Mouse (Mus musculus) spleen, adult 2 months (tissue): ENCODE results near the gene Usp9x. TPM values are rescaled to one million over a fixed set of nuclear protein-coding genes. Genes with fewer than 3 reads are reported as not detected.

ENCODE experiments used
- DNase-seq, 2 experiments: peaks; one replicate each; pipeline versions ENCODE4 v3.0.0 to v3.0.0-alpha.2; 2012 to 2021; ENCODE audit warnings: low spot score in 2 of 2, low read depth in 1 of 2
- H3K27ac ChIP-seq: fragments of 200-500 bp; 2 replicates; pipeline ENCODE4 v1.5.1; 2012; ENCODE audit warnings: low read length, inconsistent platforms; ENCODE audit not compliant: insufficient read depth
- H3K27me3 ChIP-seq: fragments of 200-500 bp; 2 replicates; pipeline ENCODE4 v1.6.1; 2012; ENCODE audit warnings: mild to moderate bottlenecking, moderate library complexity, low read length, inconsistent platforms; ENCODE audit not compliant: control insufficient read depth, insufficient read depth
- H3K36me3 ChIP-seq: fragments of 200-500 bp; 2 replicates; pipeline ENCODE4 v1.6.1; 2012; ENCODE audit warnings: mild to moderate bottlenecking, low read length, inconsistent platforms; ENCODE audit not compliant: control insufficient read depth, insufficient read depth
- H3K4me1 ChIP-seq: fragments of 200-500 bp; 2 replicates; pipeline ENCODE4 v1.6.1; 2011; ENCODE audit warnings: inconsistent platforms; ENCODE audit not compliant: control insufficient read depth, insufficient read depth, insufficient read length
- H3K4me3 ChIP-seq: fragments of 200-500 bp; 2 replicates; pipeline ENCODE4 v1.5.1; 2011; ENCODE audit warnings: mild to moderate bottlenecking, inconsistent platforms; ENCODE audit not compliant: insufficient read depth, insufficient read length; ENCODE audit errors: extremely low read depth
- CTCF ChIP-seq: fragments of 200-500 bp; IDR thresholded peaks from 2 replicates; pipeline ENCODE4 v1.5.1; 2011; ENCODE audit warnings: mild to moderate bottlenecking, inconsistent platforms; ENCODE audit not compliant: insufficient read depth, insufficient read length, insufficient replicate concordance; ENCODE audit errors: extremely low read depth
- POLR2A ChIP-seq: fragments of 200-500 bp; IDR thresholded peaks from 2 replicates; pipeline ENCODE4 v1.6.1; 2011; ENCODE audit warnings: low read depth, low read length, inconsistent platforms
- WGBS: fragments of 180-500 bp; shearing (Covaris S2); methylation state at CpG from one replicate; pipeline ENCODE4 v1.1.7; 2018; 5-methylcytosine and 5-hydroxymethylcytosine counted together
- polyA plus RNA-seq: library from polyadenylated mRNA; depleted of rRNA; stranded (reverse); fragments of >200 nt; gene quantifications from 2 replicates; pipeline ENCODE4 v1.2.3, GENCODE M21; 2012

Gene Usp9x
- polyA plus RNA-seq, 1 experiment: 4.8 TPM

DNA sequence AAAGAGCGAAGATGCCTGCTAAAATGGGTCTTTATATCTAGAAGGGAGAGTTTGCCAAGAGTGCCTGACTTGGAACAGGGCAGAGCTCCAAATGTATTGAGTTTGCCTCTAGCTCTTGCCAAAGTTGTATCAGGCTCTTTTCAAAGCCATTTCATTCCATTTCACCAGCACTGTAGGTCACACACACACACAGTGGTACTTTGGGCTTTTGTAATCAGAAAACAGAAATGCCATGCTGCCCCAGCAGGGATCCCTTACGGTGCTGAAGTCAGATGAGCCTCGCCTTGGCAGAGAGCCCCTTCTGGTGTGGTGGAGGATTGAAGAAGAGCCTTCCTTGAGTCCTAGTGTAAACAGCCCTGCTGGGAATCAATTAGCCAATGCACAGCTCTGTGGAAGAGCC lies 32.1 kb upstream of the Usp9x start:
- TF ChIP-seq POLR2A: no peak
- TF ChIP-seq CTCF: no peak
- WGBS: 68% methylated on average over 3 of the region's 3 CpGs
- Histone ChIP-seq H3K4me3 (no peak overlapping the region), H3K27ac (no peak overlapping the region), H3K36me3 (no peaks in the 10 kb centered on the region), H3K4me1 (no peaks in the 10 kb centered on the region), H3K27me3 (no peaks in the 10 kb centered on the region)
- DNase-seq: no peak

DNA sequence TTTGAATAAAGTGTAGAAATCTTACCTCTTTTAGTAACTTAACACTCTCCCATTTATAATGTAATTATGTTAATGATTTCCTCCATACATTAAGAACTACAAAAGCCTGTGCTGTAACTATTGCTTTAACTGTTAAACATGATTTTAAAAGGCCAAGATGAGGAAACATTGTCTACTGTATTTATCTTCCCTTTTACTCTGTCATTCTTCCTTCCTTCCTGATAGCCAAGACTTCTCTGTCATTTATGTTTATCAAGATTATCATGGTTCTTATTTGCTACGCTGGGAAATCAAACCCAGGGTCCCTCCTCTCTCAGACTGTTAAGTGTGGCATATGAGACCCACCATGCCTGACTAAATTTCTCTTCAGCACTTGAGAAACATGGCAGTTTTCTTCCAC lies 30.9 kb upstream of the Usp9x start:
- no peak for DNase-seq
- 67% methylated on average over 1 of the region's 1 CpGs for WGBS
- Histone ChIP-seq H3K27ac (no peak overlapping the region), H3K4me1 (no peaks in the 10 kb centered on the region), H3K36me3 (no peaks in the 10 kb centered on the region), H3K4me3 (no peak overlapping the region), H3K27me3 (no peaks in the 10 kb centered on the region)
- TF ChIP-seq CTCF: no peak
- no peak for TF ChIP-seq POLR2A

DNA sequence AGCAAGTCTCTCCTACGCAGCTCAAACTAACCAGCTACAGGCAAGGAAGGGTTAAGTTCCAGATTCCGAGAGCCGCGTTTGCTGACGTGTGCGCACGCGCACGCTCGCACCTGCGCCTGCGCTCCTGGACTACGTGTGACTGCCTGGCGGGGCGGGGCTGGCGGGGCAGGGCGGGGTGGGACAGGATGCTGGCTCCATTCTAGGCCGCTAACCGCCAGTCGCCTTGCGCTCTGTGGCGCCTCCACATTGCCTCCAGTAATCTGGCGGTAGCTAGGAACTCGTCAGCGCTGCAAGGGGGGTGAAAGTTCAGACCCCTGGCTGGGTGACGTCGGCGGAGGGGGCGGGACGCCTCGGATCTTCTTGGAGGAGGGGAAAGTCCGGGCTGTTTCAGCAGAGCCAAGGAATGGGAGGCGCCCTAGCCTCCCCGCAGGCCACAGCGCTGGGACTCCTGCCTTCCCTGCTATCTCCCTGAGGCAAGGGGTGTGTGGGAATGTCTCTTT lies 29.6 kb upstream of the Usp9x start:
- H3K4me3 ChIP-seq: peak overlapping the region; percentile 80
- no peaks in the 10 kb centered on the region for H3K36me3 ChIP-seq
- DNase-seq: peak; percentile 87
- H3K27me3 ChIP-seq: no peaks in the 10 kb centered on the region
- H3K27ac ChIP-seq: peak overlapping the region; percentile 93
- no peaks in the 10 kb centered on the region for H3K4me1 ChIP-seq
- TF ChIP-seq POLR2A (peak; percentile 68), CTCF (no peak)
- 10% methylated on average over 34 of the region's 35 CpGs for WGBS

DNA sequence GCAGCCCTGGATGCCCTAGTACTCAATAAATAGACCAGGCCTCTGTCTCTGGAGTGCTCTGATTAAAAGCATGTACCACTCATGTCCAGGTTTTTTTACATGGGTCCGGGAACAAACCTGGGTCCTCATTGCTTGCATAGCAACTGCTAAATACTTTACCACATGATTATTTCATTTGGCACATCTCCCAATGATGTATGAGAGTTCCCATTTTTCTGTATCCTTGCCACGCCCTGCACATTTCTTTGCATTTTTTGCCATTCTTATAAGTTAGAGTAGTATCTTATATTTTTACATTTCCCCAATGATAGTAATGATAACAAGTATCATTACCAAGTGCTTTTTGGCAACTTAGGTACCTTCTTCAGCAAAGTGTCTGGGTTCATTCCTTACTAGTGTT lies 27.5 kb upstream of the Usp9x start:
- WGBS: 81% methylated on average over 2 of the region's 2 CpGs
- Histone ChIP-seq H3K27me3 (no peaks in the 10 kb centered on the region), H3K36me3 (no peaks in the 10 kb centered on the region), H3K4me1 (no peaks in the 10 kb centered on the region), H3K4me3 (no peak overlapping the region), H3K27ac (no peak overlapping the region)
- TF ChIP-seq CTCF (no peak), POLR2A (no peak)
- no peak for DNase-seq

DNA sequence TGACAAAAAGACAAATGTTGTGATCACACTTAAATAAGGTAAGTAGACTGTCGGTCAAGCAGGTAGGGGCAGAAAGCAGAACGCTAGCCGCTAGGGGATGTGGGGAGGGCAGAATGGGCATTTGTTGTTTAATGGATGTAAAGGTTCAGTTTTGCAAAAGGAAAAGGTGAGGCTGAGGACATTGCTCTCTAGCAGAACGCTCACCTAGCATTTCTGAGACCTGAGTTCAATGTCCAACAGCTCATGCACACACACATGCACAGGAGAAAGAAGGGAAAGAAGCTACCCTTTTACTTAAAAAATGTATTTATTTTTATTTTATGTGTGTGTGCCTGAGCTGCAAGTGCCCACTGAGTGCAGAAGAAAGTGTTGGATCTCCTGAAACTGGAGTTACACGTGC lies 26.6 kb upstream of the Usp9x start:
- H3K27ac ChIP-seq: no peak overlapping the region
- no peaks in the 10 kb centered on the region for H3K36me3 ChIP-seq
- no peak for TF ChIP-seq CTCF
- TF ChIP-seq POLR2A: no peak
- no peak for DNase-seq
- no peaks in the 10 kb centered on the region for H3K4me1 ChIP-seq
- no peaks in the 10 kb centered on the region for H3K27me3 ChIP-seq
- 88% methylated on average over 5 of the region's 5 CpGs for WGBS
- no peak overlapping the region for H3K4me3 ChIP-seq

DNA sequence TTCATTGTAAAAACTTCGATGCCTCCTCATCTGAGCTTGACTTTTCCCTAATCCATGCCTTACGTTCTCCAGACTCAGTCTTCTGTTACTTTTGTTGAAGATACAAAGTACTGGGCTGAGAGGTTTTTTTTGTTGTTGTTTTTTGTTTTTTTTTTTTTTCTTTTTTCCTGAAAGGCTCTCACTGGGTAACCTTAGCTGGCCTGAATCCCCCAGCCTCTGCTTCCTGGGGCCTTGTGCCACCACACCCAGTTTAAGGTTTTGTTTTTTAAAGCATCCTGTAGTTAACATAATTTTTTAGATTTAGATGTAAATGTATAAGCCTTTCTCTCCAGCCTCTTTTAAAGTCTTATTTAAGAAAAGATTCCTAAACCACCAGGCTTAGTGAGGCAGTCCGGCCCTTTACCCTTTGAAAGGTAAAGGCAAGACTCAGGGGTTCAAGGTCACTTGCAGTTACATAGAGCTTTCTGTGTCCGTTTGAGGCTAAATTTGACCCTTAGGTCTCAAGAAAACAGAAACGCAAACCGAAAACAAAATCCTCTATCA lies 24.3 kb upstream of the Usp9x start:
- Histone ChIP-seq H3K4me3 (no peak overlapping the region), H3K27ac (no peak overlapping the region), H3K27me3 (no peaks in the 10 kb centered on the region), H3K36me3 (no peaks in the 10 kb centered on the region), H3K4me1 (no peaks in the 10 kb centered on the region)
- DNase-seq: no peak
- TF ChIP-seq POLR2A (no peak), CTCF (no peak)
- 78% methylated on average over 6 of the region's 6 CpGs for WGBS

DNA sequence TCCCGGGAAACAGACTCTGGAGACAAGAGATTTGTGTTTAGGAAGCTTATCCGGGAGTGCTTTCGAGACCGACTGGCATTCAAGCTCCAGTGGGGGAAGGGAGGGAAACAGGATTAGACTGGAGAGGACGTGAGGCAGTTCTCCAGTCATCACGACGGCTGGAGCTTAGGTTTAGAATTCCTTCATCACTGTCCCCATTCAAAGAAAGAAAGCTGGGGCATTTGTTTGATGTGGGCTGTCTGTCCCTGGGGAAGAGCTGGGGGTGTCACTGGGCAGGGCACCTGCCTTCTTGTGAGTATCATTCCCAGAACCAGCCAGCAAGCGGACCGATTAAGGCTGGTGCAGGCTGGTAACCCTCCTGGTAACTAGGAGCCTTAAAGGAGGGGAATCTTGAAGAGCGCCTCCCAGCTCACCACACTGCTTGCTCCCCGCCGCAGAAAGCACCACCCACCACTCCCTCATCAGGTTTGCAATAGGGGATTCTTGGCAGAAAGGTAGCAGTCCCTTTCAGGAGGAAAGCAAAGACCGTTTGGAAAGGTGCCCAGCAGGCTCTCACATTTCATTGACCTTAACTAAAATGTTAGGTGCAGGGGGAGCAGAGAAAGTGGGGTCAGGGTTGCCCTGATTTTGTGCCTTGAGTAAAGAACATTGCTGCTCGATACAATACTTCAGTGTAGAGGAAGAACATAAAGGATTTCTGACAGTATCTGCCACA lies 23.5 kb upstream of the Usp9x start:
- no peak for DNase-seq
- WGBS: 66% methylated on average over 14 of the region's 14 CpGs
- H3K4me3 ChIP-seq: no peak overlapping the region
- TF ChIP-seq CTCF: no peak
- TF ChIP-seq POLR2A: no peak
- no peaks in the 10 kb centered on the region for H3K36me3 ChIP-seq
- H3K27me3 ChIP-seq: no peaks in the 10 kb centered on the region
- no peak overlapping the region for H3K27ac ChIP-seq
- H3K4me1 ChIP-seq: no peaks in the 10 kb centered on the region
